Mouse (Mus musculus): ENCODE data around the gene Ccnk. TPM values are rescaled to one million over a fixed set of nuclear protein-coding genes. Genes with fewer than 3 reads are reported as not detected.
A peak's percentile ranks its signal among the peaks of the same experiment; 100 is the strongest.

Ccnk gene
- polyA plus RNA-seq, 1 experiment from 2014 or later: 7.7 TPM

DNA sequence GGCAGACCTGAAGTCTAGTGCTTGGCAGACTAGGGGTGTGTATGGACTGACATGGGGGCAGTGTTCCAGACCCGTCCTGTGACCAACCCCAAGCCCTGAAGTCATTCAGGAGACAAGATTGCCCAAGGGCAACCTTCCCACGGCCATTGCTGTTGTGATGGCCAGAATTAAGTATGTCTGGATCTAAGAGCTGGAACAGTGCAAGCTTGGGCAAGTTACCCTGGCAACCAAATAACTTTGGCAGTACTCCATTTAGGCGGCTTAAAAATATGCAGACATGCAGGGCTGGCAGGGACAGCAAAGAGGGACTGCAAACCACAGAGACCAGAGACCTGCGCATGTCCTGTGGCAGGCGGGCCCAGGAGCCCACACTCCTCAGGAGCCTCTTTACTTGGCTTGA is 60.1 kb downstream of the Ccnk start:
- Histone ChIP-seq H3K4me2 (ENCODE audit: low read depth, severe bottlenecking) (no peak overlapping the region), H3K27ac (replicated peaks; ENCODE audit: low read depth, low read length) (no peak overlapping the region), H3K27me3 (ENCODE audit: control insufficient read depth, insufficient read depth, low read length) (peaks cover 35% of the 10 kb centered on the region), H3K36me3 (ENCODE audit: control insufficient read depth, insufficient read depth, low read length) (no peaks in the 10 kb centered on the region), H3K9ac (ENCODE audit: low read length) (no peak overlapping the region), H3K9me3 (ENCODE audit: control insufficient read depth, low read length) (no peaks in the 10 kb centered on the region), H3K4me1 (ENCODE audit: control insufficient read depth, insufficient read depth, low read length) (peaks cover 18% of the 10 kb centered on the region), H3K4me3 (ENCODE audit: low read depth, low read length) (no peak overlapping the region)
- ATAC-seq (ENCODE audit: insufficient number of reproducible peaks, low FRiP score, low TSS enrichment, low read depth) (no peak), DNase-seq (ENCODE audit: low spot score) (no peak)
- 80% methylated on average over 5 of the region's 5 CpGs for WGBS

DNA sequence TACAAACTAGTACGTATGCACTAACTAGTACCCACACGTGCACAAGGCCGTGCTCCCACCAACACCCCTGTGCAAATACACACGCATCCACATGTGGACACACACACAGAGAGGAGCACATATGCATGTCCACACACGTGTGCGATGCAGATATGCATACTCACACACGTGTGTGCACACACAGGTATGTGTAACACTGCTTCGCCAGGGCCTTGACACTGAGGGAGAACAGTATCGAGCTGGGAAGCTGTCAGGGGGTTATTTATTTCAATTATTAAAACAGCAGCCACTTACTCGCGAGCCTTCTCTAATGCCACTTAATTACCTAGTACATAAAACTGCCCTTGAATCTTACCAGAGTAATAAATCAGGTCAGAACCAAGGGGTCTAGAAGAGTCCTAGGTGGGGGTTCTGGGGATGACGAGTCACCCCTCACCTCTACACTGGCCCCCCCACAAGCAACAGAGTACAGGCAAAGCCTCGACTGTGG is 61.1 kb downstream of the Ccnk start:
- DNase-seq (ENCODE audit: low spot score) (peak; percentile 35), ATAC-seq (ENCODE audit: insufficient number of reproducible peaks, low FRiP score, low TSS enrichment, low read depth) (peak; percentile 49; the same call in 1 of the 2 replicates)
- Histone ChIP-seq H3K4me3 (ENCODE audit: low read depth, low read length) (no peak overlapping the region), H3K4me2 (ENCODE audit: low read depth, severe bottlenecking) (peak overlapping the region; percentile 20; the same call in 1 of the 2 replicates), H3K9ac (ENCODE audit: low read length) (no peak overlapping the region), H3K27ac (replicated peaks; ENCODE audit: low read depth, low read length) (no peak overlapping the region), H3K36me3 (ENCODE audit: control insufficient read depth, insufficient read depth, low read length) (no peaks in the 10 kb centered on the region), H3K9me3 (ENCODE audit: control insufficient read depth, low read length) (no peaks in the 10 kb centered on the region), H3K4me1 (ENCODE audit: control insufficient read depth, insufficient read depth, low read length) (peaks cover 28% of the 10 kb centered on the region), H3K27me3 (ENCODE audit: control insufficient read depth, insufficient read depth, low read length) (peaks cover 35% of the 10 kb centered on the region)
- 49% methylated on average over 13 of the region's 13 CpGs for WGBS

DNA sequence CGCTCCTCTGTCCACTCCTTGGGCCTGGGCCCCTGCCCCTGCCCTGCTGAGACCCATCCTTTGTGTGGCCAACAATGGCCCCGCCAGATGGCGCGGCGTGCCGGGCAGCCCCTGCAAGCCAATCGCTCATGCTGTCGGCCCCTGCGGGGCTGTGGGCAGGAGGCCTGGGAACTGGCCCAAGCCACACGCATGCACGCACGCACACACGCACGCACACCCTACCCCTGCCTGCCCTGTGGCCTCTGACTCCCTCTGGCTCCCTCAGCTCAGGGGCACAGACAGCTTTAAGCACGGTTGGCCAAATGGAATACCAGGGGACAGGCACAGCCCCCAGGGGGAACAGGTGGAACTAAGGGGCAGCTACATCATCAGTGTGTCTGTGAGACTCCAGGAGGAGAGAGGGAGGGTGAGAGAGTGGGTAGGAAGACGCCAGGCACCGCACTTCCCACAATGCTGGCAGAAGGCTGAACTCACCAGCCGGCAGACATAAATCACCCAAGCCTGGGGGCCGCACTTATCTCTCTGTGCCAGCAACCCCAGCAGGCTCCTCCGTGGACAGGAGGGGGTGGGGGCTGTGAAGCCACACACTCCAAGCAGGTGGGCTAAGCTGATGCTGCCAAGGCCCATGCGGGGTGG is 61.7 kb downstream of the Ccnk start:
- ATAC-seq (ENCODE audit: insufficient number of reproducible peaks, low FRiP score, low TSS enrichment, low read depth): peak; percentile 28; the same call in 1 of the 2 replicates
- no peak overlapping the region for H3K27ac ChIP-seq (replicated peaks; ENCODE audit: low read depth, low read length)
- H3K4me2 ChIP-seq (ENCODE audit: low read depth, severe bottlenecking): peak overlapping the region; percentile 20; the same call in 1 of the 2 replicates
- no peaks in the 10 kb centered on the region for H3K9me3 ChIP-seq (ENCODE audit: control insufficient read depth, low read length)
- peaks cover 35% of the 10 kb centered on the region for H3K27me3 ChIP-seq (ENCODE audit: control insufficient read depth, insufficient read depth, low read length)
- no peak overlapping the region for H3K4me3 ChIP-seq (ENCODE audit: low read depth, low read length)
- peaks cover 31% of the 10 kb centered on the region for H3K4me1 ChIP-seq (ENCODE audit: control insufficient read depth, insufficient read depth, low read length)
- DNase-seq (ENCODE audit: low spot score): peak; percentile 59
- WGBS: 22% methylated on average over 21 of the region's 21 CpGs
- no peaks in the 10 kb centered on the region for H3K36me3 ChIP-seq (ENCODE audit: control insufficient read depth, insufficient read depth, low read length)
- H3K9ac ChIP-seq (ENCODE audit: low read length): peak overlapping the region; percentile 37

- no peaks in the 10 kb centered on the region for H3K9me3 ChIP-seq (ENCODE audit: control insufficient read depth, low read length)
- no peak overlapping the region for H3K4me2 ChIP-seq (ENCODE audit: low read depth, severe bottlenecking)
- 52% methylated on average over 6 of the region's 6 CpGs for WGBS
- H3K36me3 ChIP-seq (ENCODE audit: control insufficient read depth, insufficient read depth, low read length): no peaks in the 10 kb centered on the region
- no peak overlapping the region for H3K9ac ChIP-seq (ENCODE audit: low read length)
- no peak overlapping the region for H3K27ac ChIP-seq (replicated peaks; ENCODE audit: low read depth, low read length)
- peaks cover 35% of the 10 kb centered on the region for H3K27me3 ChIP-seq (ENCODE audit: control insufficient read depth, insufficient read depth, low read length)
- H3K4me3 ChIP-seq (ENCODE audit: low read depth, low read length): no peak overlapping the region
- H3K4me1 ChIP-seq (ENCODE audit: control insufficient read depth, insufficient read depth, low read length): peaks cover 31% of the 10 kb centered on the region
- ATAC-seq (ENCODE audit: insufficient number of reproducible peaks, low FRiP score, low TSS enrichment, low read depth): no peak
- DNase-seq (ENCODE audit: low spot score): no peak
Observed at GRCm38 (mm10) chr12:108241626-108242025, 62.2 kb downstream of the Ccnk start.

DNA sequence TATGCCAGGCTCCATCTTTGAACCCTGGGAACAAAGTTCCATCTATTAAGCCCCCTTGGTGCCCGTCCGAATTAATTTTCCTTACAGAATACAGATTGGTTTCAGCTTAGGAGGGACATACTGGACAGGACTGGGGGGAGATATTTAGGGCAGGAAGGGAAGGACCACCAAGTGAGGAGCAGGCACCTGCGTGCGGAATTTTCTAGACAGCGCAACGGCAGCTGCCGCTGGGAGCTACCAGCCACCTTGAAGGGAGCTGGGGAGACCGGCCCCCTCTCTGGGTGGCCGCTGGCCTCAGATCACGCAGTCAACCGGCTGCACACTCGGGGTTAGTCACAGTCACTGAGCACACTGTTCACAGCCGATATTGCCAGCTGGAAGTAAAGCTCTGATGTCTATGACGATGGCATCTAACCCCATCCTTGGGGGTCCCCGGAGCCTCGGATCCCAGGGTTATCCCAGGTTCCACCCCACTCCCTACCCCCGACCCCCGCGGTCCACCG is 62.9 kb downstream of the Ccnk start:
- no peak overlapping the region for H3K27ac ChIP-seq (replicated peaks; ENCODE audit: low read depth, low read length)
- 85% methylated on average over 20 of the region's 20 CpGs for WGBS
- no peaks in the 10 kb centered on the region for H3K36me3 ChIP-seq (ENCODE audit: control insufficient read depth, insufficient read depth, low read length)
- no peak overlapping the region for H3K9ac ChIP-seq (ENCODE audit: low read length)
- DNase-seq (ENCODE audit: low spot score): no peak
- no peak overlapping the region for H3K4me2 ChIP-seq (ENCODE audit: low read depth, severe bottlenecking)
- H3K9me3 ChIP-seq (ENCODE audit: control insufficient read depth, low read length): no peaks in the 10 kb centered on the region
- no peak overlapping the region for H3K4me3 ChIP-seq (ENCODE audit: low read depth, low read length)
- peaks cover 33% of the 10 kb centered on the region for H3K27me3 ChIP-seq (ENCODE audit: control insufficient read depth, insufficient read depth, low read length)
- ATAC-seq (ENCODE audit: insufficient number of reproducible peaks, low FRiP score, low TSS enrichment, low read depth): no peak
- H3K4me1 ChIP-seq (ENCODE audit: control insufficient read depth, insufficient read depth, low read length): peaks cover 31% of the 10 kb centered on the region

DNA sequence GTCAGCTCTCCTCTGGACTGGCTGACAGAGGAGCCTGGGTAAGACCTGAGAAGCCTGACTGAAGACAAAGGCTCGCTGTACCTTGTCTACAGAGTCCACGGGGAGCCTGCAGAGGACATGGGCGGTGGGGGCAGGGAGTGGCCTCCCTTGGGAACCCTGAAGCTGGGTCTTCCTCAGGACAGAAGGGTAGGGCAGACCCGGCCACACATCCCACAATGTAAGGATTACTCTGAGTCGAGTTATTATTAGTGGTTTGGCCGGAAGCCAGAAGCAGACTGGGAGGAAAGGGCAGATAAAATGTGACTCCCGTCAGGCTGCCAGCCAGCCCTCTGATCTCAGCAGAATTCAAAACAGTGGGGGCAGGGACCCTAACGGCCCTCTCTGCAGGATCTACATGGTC is 65.4 kb downstream of the Ccnk start:
- no peak overlapping the region for H3K4me3 ChIP-seq (ENCODE audit: low read depth, low read length)
- ATAC-seq (ENCODE audit: insufficient number of reproducible peaks, low FRiP score, low TSS enrichment, low read depth): no peak
- H3K36me3 ChIP-seq (ENCODE audit: control insufficient read depth, insufficient read depth, low read length): no peaks in the 10 kb centered on the region
- no peaks in the 10 kb centered on the region for H3K9me3 ChIP-seq (ENCODE audit: control insufficient read depth, low read length)
- H3K27ac ChIP-seq (replicated peaks; ENCODE audit: low read depth, low read length): no peak overlapping the region
- peaks cover 17% of the 10 kb centered on the region for H3K27me3 ChIP-seq (ENCODE audit: control insufficient read depth, insufficient read depth, low read length)
- 11% methylated on average over 8 of the region's 8 CpGs for WGBS
- peak; percentile 38 for DNase-seq (ENCODE audit: low spot score)
- 0 out of 2 replicates have a peak overlapping the region, but pooled peaks have one; percentile 32 for H3K9ac ChIP-seq (ENCODE audit: low read length)
- peaks cover 31% of the 10 kb centered on the region for H3K4me1 ChIP-seq (ENCODE audit: control insufficient read depth, insufficient read depth, low read length)
- 0 out of 2 replicates have a peak overlapping the region, but pooled peaks have one; percentile 7 for H3K4me2 ChIP-seq (ENCODE audit: low read depth, severe bottlenecking)

DNA sequence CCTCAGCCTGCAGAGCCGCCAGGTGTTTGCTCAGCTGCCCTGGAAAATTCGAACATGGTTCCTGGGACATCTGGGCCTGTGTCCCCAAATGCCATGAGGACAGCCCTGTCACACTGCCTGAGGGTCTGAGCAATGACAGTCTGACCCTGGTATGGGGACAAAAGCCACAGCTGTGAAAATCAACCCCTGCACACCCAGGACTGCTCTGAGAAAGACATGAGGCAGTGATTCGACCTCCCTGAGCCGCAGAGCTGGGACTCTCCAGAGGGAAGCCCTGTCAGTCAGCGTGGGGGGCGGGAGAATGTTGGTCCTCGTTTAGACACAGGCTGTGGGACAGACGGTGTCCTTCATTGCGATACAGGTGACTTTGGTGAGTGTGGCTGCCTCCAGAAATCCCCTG is 66.2 kb downstream of the Ccnk start:
- Histone ChIP-seq H3K4me2 (ENCODE audit: low read depth, severe bottlenecking) (no peak overlapping the region), H3K9me3 (ENCODE audit: control insufficient read depth, low read length) (no peaks in the 10 kb centered on the region), H3K9ac (ENCODE audit: low read length) (no peak overlapping the region; the same call in 1 of the 2 replicates), H3K27me3 (ENCODE audit: control insufficient read depth, insufficient read depth, low read length) (peaks cover 17% of the 10 kb centered on the region), H3K4me3 (ENCODE audit: low read depth, low read length) (no peak overlapping the region), H3K36me3 (ENCODE audit: control insufficient read depth, insufficient read depth, low read length) (no peaks in the 10 kb centered on the region), H3K4me1 (ENCODE audit: control insufficient read depth, insufficient read depth, low read length) (peaks cover 27% of the 10 kb centered on the region), H3K27ac (replicated peaks; ENCODE audit: low read depth, low read length) (no peak overlapping the region)
- DNase-seq (ENCODE audit: low spot score): no peak
- ATAC-seq (ENCODE audit: insufficient number of reproducible peaks, low FRiP score, low TSS enrichment, low read depth): no peak
- 52% methylated on average over 9 of the region's 9 CpGs for WGBS

- DNase-seq (ENCODE audit: low spot score) (no peak), ATAC-seq (ENCODE audit: insufficient number of reproducible peaks, low FRiP score, low TSS enrichment, low read depth) (no peak)
- Histone ChIP-seq H3K9me3 (ENCODE audit: control insufficient read depth, low read length) (no peaks in the 10 kb centered on the region), H3K4me2 (ENCODE audit: low read depth, severe bottlenecking) (no peak overlapping the region), H3K36me3 (ENCODE audit: control insufficient read depth, insufficient read depth, low read length) (no peaks in the 10 kb centered on the region), H3K9ac (ENCODE audit: low read length) (no peak overlapping the region), H3K4me3 (ENCODE audit: low read depth, low read length) (no peak overlapping the region), H3K27ac (replicated peaks; ENCODE audit: low read depth, low read length) (no peak overlapping the region), H3K4me1 (ENCODE audit: control insufficient read depth, insufficient read depth, low read length) (peaks cover 15% of the 10 kb centered on the region), H3K27me3 (ENCODE audit: control insufficient read depth, insufficient read depth, low read length) (peaks cover 14% of the 10 kb centered on the region)
- WGBS: 79% methylated on average over 10 of the region's 10 CpGs
Observed at GRCm38 (mm10) chr12:108246759-108247500, 67.6 kb downstream of the Ccnk start.

Data from limb, embryonic 11.5 days (tissue).